Comparison of ENCODE assay signal across 17 mouse cellular contexts in the genomic region with DNA sequence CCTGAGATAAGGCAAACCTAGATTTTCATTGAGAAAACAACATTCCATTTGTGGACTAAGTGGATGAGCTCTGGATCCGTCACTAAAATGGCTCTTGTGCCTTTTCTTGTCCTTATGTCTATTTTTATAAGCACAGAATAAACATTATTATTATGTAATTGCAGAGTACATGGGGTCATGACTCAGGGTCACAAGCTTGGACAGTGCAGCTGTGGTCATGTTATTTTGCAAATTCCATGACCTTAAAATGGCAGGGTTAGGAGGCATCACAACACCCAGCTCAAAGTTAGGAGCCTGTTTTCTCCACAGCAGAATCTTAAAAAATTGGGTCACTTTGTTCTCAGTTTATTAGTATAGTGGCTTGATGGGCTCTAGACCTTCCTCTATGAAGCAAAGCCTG.
A peak's percentile ranks its signal among the peaks of the same experiment; 100 is the strongest.
DNase-seq lines count a peak whose midpoint lies in the region; ATAC-seq and TF ChIP-seq lines count a peak whose summit lies in the region.
"Had no signal": no experiment of that assay in that cellular context is flagged by ENCODE, and none has a peak within 500 bp of the region (broad histone marks: within the 10 kb centered on the region; RNA-seq: fewer than 3 reads in every experiment).

No protein-coding gene starts in this region.

- H3K79me2 ChIP-seq in liver, adult 2 months (ENCODE audit: control insufficient read depth, insufficient read depth, low read length), result no peaks in the 10 kb centered on the region

- peak overlapping the region; percentile 20; the same call in 1 of the 2 replicates for H3K27ac ChIP-seq in liver, adult 2 months (replicated peaks; ENCODE audit: insufficient read depth, low read depth, low read length)
- H3K27ac ChIP-seq in liver, embryonic 11.5 days (ENCODE audit: low read depth, low read length), result no peak overlapping the region
- no peak overlapping the region for H3K27ac ChIP-seq in midbrain, embryonic 10.5 days (replicated peaks)
- H3K27ac ChIP-seq: forebrain, embryonic 13.5 days; heart, embryonic 15.5 days; hindbrain, embryonic 14.5 days; lung, embryonic 15.5 days; neural tube, embryonic 12.5 days had no signal

- no peak overlapping the region for H3K4me3 ChIP-seq in liver, adult 2 months (ENCODE audit: insufficient read depth, low read depth, low read length)
- no peak overlapping the region for H3K4me3 ChIP-seq in liver, embryonic 11.5 days (ENCODE audit: low read depth, low read length)
- no peak overlapping the region for H3K4me3 ChIP-seq in midbrain, embryonic 10.5 days
- H3K4me3 ChIP-seq: forebrain, embryonic 13.5 days; heart, embryonic 15.5 days; lung, embryonic 15.5 days; neural tube, embryonic 12.5 days had no signal

- WGBS in liver, adult 2 months, result 14% methylated on average over 1 of the region's 1 CpGs
- WGBS in liver, embryonic 11.5 days, result 84% methylated on average over 1 of the region's 1 CpGs
- WGBS in midbrain, embryonic 10.5 days, result 69% methylated on average over 1 of the region's 1 CpGs

- intact Hi-C loops in heart, postnatal 36 days (cut with DNase I), result no loop called here

- TF ChIP-seq CTCF in liver, adult 2 months (IDR thresholded peaks at IDR 0.05; ENCODE audit: low read depth, low read length), result no peak

- no peaks in the 10 kb centered on the region for H3K9me3 ChIP-seq in liver, embryonic 11.5 days (ENCODE audit: control insufficient read depth, low read length)
- no peaks in the 10 kb centered on the region for H3K9me3 ChIP-seq in midbrain, embryonic 10.5 days (replicated peaks)
- H3K9me3 ChIP-seq: forebrain, embryonic 13.5 days; heart, embryonic 15.5 days; lung, embryonic 15.5 days; neural tube, embryonic 12.5 days had no signal

- no peak for ATAC-seq in liver, embryonic 11.5 days (replicated peaks; ENCODE audit: low FRiP score)
- ATAC-seq: forebrain, embryonic 13.5 days; intestine, postnatal 0 days had no signal

- H3K4me1 ChIP-seq in liver, adult 2 months (ENCODE audit: control insufficient read depth, insufficient read depth, low read length), result peaks cover 7% of the 10 kb centered on the region; the same call in 1 of the 2 replicates
- H3K4me1 ChIP-seq in liver, embryonic 11.5 days (replicated peaks; ENCODE audit: control insufficient read depth, insufficient read depth, low read length), result no peaks in the 10 kb centered on the region
- no peaks in the 10 kb centered on the region for H3K4me1 ChIP-seq in midbrain, embryonic 10.5 days
- H3K4me1 ChIP-seq: forebrain, embryonic 13.5 days; heart, embryonic 15.5 days; neural tube, embryonic 12.5 days had no signal

- no peaks in the 10 kb centered on the region for H3K27me3 ChIP-seq in liver, adult 2 months (ENCODE audit: control insufficient read depth, insufficient read depth, low read length)
- H3K27me3 ChIP-seq in liver, embryonic 11.5 days (replicated peaks; ENCODE audit: control insufficient read depth, insufficient read depth, low read length), result no peaks in the 10 kb centered on the region
- H3K27me3 ChIP-seq in midbrain, embryonic 10.5 days (ENCODE audit: low read depth, poor library complexity, severe bottlenecking), result no peaks in the 10 kb centered on the region
- H3K27me3 ChIP-seq: forebrain, embryonic 13.5 days; heart, embryonic 15.5 days; lung, embryonic 15.5 days; neural tube, embryonic 12.5 days had no signal

- peak; percentile 92 for DNase-seq in heart, adult 11 months
- DNase-seq in heart, postnatal 36 days, result no peak
- DNase-seq in liver, adult 2 months (ENCODE audit: extremely low read depth, low read depth, low spot score), result peak; percentile 85
- no peak for DNase-seq in liver, embryonic 11.5 days (ENCODE audit: low spot score)
- peak; percentile 71 for DNase-seq in kidney, postnatal 14 days
- DNase-seq in lung, postnatal 36 days, result peak; percentile 75
- DNase-seq in midbrain, embryonic 10.5 days (ENCODE audit: low spot score), result no peak
- DNase-seq: cerebellum, adult 11-12 months; cerebellum, postnatal 25 days; layer of hippocampus, adult 9-11 months had no signal

- H3K36me3 ChIP-seq in liver, adult 2 months (ENCODE audit: control insufficient read depth, insufficient read depth, low read length), result no peaks in the 10 kb centered on the region
- H3K36me3 ChIP-seq in liver, embryonic 11.5 days (ENCODE audit: control insufficient read depth, insufficient read depth, low read length), result no peaks in the 10 kb centered on the region
- no peaks in the 10 kb centered on the region for H3K36me3 ChIP-seq in midbrain, embryonic 10.5 days
- H3K36me3 ChIP-seq: heart, embryonic 15.5 days; lung, embryonic 15.5 days; neural tube, embryonic 12.5 days had no signal

- no peak overlapping the region for H3K4me2 ChIP-seq in liver, embryonic 11.5 days
- H3K4me2 ChIP-seq: forebrain, embryonic 13.5 days; heart, embryonic 15.5 days; hindbrain, embryonic 14.5 days; lung, embryonic 15.5 days; midbrain, embryonic 11.5 days; neural tube, embryonic 12.5 days had no signal

- no peak overlapping the region for H3K9ac ChIP-seq in liver, adult 2 months (ENCODE audit: low read depth, low read length)
- no peak overlapping the region for H3K9ac ChIP-seq in liver, embryonic 11.5 days (ENCODE audit: low read depth, low read length)
- H3K9ac ChIP-seq: forebrain, embryonic 13.5 days; heart, embryonic 15.5 days; hindbrain, embryonic 14.5 days; lung, embryonic 15.5 days; neural tube, embryonic 12.5 days had no signal

- no peak for TF ChIP-seq POLR2A in liver, adult 2 months (IDR thresholded peaks at IDR 0.05; ENCODE audit: extremely low read depth, insufficient read depth, low read length)

Comparison
In these comparisons a context has a peak if more than half of its experiments do, and no peak if none do; other contexts are left out.
1. DNase-seq: peak in heart, adult 11 months (single experiment), liver, adult 2 months (single experiment), kidney, postnatal 14 days (single experiment) and lung, postnatal 36 days (single experiment); none in heart, postnatal 36 days (0 of 2), liver, embryonic 11.5 days (single experiment) and midbrain, embryonic 10.5 days (single experiment).